Mouse (Mus musculus) kidney, adult 2 months (tissue): ENCODE measurements at regions not wholly inside any gene's neighbourhood (a gene's known extent, or its start where the extent isn't known, plus 50 kb on each side); places are given as distances from the start of the nearest gene placed in this dataset.
A peak's percentile ranks its signal among the peaks of the same experiment; 100 is the strongest.

Experiments used
- DNase-seq: peaks from one replicate; pipeline ENCODE4 v3.0.0; 2021
- H3K27ac ChIP-seq: fragments of 200-500 bp; 2 replicates; pipeline ENCODE4 v1.5.1; 2012; ENCODE audit warnings: low read depth, low read length, control low read depth, inconsistent platforms; ENCODE audit not compliant: insufficient read depth
- H3K27me3 ChIP-seq: fragments of 200-500 bp; replicated peaks from 2 replicates; pipeline ENCODE4 v1.6.1; 2012; ENCODE audit warnings: mild to moderate bottlenecking, moderate library complexity, low read length, inconsistent platforms; ENCODE audit not compliant: control insufficient read depth, insufficient read depth
- H3K36me3 ChIP-seq: fragments of 200-500 bp; 2 replicates; pipeline ENCODE4 v1.6.1; 2012; ENCODE audit warnings: mild to moderate bottlenecking, moderate library complexity, low read length, inconsistent platforms; ENCODE audit not compliant: control insufficient read depth, insufficient read depth
- H3K4me1 ChIP-seq: fragments of 200-500 bp; 2 replicates; pipeline ENCODE4 v1.6.1; 2011; ENCODE audit warnings: low read length; ENCODE audit not compliant: control insufficient read depth, insufficient read depth
- H3K4me3 ChIP-seq: fragments of 200-500 bp; 2 replicates; pipeline ENCODE4 v1.5.1; 2011; ENCODE audit warnings: mild to moderate bottlenecking, low read depth, low read length, control low read depth; ENCODE audit not compliant: insufficient read depth
- CTCF ChIP-seq: fragments of 200-500 bp; conservative IDR thresholded peaks from 2 replicates; pipeline ENCODE4 v1.5.1; 2011; ENCODE audit warnings: low read depth, mild to moderate bottlenecking, control low read depth, low read length, moderate library complexity, mixed read lengths; ENCODE audit not compliant: insufficient read depth, insufficient read length
- POLR2A ChIP-seq: fragments of 200-500 bp; IDR thresholded peaks from one replicate; pipeline ENCODE4 v1.6.1; 2011; ENCODE audit warnings: low read depth, low read length, control low read depth
- WGBS: fragments of 180-500 bp; shearing (Covaris S2); methylation state at CpG from one replicate; pipeline ENCODE4 v1.1.7; 2018; 5-methylcytosine and 5-hydroxymethylcytosine counted together

DNA sequence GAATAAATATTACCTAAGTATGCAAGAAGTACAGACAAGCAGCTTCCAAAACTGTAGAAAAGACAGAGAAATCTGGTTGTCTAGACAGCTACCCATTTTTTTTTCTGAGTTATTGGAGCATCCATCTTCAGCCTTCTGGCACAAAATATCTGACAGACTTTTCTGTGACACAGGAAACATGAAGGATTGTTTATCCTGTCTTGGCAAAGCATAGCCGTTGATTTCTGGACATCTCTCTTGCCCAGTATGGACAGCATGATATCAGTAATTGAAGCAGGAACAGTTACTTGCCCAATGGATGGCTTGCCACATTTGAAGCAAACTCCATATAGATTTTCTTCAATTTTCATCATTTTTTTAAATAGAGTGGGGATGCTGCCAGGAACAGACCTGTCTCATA, 96.1 kb upstream of the Naaladl2 start:
- WGBS, result 74% methylated on average over 1 of the region's 1 CpGs

DNA sequence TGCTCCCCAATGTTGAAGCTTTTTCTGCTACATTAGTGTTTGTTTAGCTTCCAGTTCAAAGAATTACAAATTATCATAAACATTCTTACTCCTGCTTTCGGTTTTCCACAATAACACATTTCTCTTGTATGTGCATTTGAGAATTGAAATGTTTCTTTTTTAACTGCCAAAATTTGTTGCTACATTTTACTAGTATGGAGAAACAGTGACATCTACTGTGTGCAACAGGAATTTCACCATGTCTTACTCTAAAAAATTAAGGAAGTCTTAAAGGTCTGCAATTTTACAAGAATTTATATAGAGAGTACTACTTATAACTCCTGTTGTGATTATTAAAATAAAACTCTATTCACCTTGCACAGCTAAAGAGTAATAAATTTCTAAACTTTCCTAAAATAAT, 76.5 kb upstream of the Naaladl2 start:
- no peak overlapping the region for H3K27ac ChIP-seq
- peak; percentile 4 for DNase-seq
- H3K4me3 ChIP-seq, result no peak overlapping the region
- H3K4me1 ChIP-seq, result no peaks in the 10 kb centered on the region
- WGBS, result 59% methylated on average over 1 of the region's 1 CpGs
- no peaks in the 10 kb centered on the region for H3K27me3 ChIP-seq
- 0 out of 2 replicates have a peak, but pooled peaks have one; percentile 16 for TF ChIP-seq CTCF
- no peak for TF ChIP-seq POLR2A
- no peaks in the 10 kb centered on the region for H3K36me3 ChIP-seq

More for the DNA sequence above, 96.1 kb upstream of the Naaladl2 start:
- no peak for DNase-seq
- Histone ChIP-seq H3K27me3 (no peaks in the 10 kb centered on the region), H3K36me3 (no peaks in the 10 kb centered on the region), H3K4me3 (no peak overlapping the region), H3K4me1 (no peaks in the 10 kb centered on the region), H3K27ac (no peak overlapping the region)
- no peak for TF ChIP-seq POLR2A
- TF ChIP-seq CTCF, result no peak

DNA sequence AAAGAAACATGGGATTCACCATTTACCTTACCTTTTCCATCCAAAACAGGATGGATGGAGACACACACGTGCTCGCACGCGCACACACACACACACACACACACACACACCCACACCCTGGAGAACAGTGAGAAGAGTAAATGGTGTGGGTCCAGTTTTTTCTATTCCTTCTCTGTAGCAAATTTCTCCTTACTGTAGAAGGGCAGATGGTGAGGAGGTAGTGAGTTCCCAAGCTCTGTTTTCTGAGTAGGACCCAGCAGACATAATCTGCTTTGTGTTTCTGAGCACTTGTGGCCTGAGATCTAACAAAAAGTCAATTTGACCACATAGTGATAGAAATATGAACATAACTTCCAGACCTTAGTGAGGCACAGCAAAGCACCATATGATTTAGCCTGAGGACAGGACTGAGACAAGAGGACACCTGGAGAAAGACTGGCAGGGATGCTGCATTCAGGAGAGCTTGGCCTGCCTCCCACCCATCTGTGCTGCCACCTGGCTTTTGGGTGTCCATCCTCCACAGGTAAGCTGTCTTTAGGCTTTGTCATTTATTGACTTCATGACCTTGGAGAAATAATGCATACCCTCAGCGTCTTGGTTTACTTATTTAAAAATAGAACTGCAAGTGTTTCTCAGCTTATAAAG, 64.1 kb upstream of the Naaladl2 start:
- no peak overlapping the region for H3K27ac ChIP-seq
- no peaks in the 10 kb centered on the region for H3K36me3 ChIP-seq
- TF ChIP-seq CTCF, result no peak
- no peak for TF ChIP-seq POLR2A
- H3K4me3 ChIP-seq, result no peak overlapping the region
- no peaks in the 10 kb centered on the region for H3K4me1 ChIP-seq
- 89% methylated on average over 5 of the region's 5 CpGs for WGBS
- DNase-seq, result no peak
- no peaks in the 10 kb centered on the region for H3K27me3 ChIP-seq
